Mouse (Mus musculus) thymus, postnatal 10 days (tissue): Measurements from ENCODE around the gene Atp6v1f.
A peak's percentile ranks its signal among the peaks of the same experiment; 100 is the strongest.

Experiments used
- DNase-seq, 2 experiments: peaks; one replicate each; pipeline ENCODE4 v3.0.0; 2021; ENCODE audit warnings: low spot score in 2 of 2

Gene Atp6v1f

DNA sequence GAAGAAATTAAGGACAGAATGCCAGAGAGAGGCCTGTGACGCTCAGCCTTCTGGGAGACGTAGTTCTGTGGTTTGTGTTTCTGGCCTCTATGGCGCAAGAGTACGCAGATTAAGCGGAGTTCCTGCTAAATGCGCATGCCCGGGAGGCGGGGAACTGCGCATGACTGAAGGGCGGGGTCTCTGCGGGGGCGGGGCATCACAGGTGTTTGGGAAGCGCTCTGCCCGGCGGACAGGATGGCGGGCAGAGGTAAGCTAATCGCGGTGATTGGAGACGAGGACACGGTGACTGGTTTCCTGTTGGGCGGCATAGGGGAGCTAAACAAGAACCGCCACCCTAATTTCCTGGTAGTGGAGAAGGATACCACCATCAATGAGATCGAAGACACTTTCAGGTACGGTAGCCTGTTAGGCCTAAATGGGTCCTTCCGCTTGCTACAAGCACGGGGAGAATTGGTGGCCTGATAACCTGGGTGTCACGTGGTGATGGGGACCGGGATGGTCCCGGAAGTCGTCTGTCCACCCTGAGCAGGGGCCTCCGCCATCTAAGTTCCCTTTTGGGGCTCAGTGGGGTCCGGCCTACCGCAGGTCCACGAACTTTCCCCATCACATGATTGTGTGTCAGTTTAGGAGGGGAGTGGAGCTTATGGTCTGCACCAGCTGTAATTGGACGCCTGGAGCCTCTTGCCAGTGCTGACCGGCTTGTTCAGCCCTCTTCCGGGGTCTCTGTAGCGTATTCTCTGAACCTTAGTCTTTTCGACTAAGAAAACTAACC lies at the start of gene Atp6v1f:
Atp6v1f (plus strand) TSS at position 136 of the 772 bp plus-strand sequence.
- DNase-seq: peak; percentile 84 to 91

DNA sequence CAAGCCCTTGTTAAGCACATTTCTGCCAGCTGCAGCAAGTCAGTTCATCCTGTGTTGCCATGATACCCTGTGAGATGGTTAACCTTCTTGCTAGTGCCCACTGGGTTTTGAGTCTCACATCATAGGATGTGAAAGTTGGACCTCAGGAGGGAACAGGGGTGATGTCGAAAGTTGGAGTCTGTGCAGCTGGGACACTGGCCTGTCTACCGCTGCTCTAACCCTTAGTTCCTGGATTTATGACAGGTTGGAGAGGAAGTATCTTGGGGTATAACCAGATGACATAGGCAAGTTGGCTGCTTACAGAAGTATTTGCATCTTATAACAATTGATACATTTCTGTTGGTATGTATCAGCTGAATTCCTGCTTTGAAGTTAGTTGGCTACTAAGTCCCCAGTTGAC lies 46.9 kb upstream of the Atp6v1f start:
- DNase-seq: no peak

DNA sequence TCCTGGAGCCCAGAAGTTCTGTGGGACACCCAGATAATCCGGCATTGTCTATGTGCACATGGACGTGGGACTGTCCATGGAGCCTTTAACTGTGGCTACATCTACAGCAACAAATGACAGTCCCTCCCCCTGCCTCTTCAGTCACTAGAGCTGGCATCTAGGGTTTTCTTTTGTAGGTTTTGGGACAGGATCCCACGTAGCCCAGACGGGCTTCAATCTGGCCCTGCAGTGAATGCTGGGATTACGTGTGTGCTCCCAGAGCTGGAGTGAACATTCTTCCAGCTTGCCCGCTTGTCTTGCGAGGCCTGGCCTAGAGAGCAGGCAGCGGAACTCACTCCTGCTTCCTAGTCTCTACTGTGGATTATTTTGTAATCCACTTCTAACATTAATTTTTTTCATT lies 42.4 kb upstream of the Atp6v1f start:
- no peak for DNase-seq

DNA sequence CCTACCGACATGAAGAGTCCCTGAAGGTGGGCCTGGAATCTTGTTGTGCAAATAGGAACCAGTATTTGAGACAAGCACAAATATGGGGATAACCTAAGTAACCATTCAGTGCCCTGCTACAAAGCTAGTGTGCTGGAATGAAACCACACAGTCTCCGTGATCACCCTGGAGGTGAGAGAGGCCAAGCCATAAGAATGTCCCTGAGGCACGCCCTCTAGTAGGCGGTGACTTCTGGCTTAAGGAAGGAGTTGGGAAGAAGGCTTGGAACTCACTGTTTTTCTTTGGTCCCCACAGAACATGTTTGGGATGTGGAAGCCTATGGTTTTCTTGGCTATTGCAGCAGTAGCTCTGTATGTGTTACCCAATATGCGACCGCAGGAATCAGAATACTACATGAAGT lies 41.2 kb upstream of the Atp6v1f start:
- no peak for DNase-seq

DNA sequence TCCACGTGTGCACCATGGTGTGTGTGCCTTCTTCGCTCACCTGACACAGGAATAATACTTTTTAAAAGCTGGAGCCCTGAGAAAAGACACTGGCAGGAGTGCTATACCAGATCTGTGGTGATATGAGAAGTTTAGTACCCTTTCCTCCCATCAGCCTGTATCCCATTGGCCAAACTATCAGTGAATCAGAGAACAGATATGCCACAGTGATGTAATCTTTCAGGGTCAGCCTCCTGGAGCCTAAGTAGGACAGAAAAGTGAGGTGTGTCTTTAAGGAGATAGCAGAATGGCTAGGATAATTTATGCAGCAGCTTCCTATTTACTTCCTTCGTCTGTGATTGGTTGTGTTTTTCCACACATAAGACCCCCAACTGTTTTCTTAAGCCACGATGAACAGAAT lies 39.3 kb upstream of the Atp6v1f start:
- DNase-seq: no peak

DNA sequence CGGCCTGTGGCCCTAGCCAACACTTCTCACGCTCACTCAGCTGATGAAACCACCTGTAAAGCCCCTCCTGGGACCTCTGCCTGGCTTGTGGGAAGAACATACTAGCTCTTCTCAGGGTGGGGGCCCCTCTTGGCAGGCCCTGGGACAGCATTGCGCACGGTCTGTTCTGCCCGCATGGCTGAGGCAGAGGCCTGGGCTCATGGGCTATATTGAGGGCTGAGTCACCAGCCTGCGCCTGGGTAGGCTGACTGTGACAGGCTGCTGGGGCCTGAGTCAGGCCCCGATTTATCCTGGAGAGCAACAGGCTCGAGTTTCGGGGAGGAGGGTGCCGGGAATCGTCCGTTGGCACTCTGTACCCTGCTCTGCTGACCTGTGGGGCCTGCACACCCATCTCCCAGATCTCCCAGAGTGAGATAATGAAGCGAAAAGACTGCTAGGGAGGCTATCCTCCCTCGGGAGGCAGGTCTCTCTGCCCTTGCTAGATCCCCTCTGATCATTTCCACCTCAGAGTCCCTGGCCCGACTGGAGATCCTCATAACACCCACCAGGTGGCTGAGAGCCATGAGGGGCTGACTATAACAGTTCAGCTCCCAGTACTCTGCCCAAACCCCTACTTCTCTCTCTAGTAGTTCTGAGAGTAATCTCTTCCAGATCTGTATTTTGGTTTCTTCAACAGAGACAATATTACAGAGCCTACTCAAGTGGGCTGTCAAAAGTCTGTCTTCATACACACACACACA lies 36.7 kb upstream of the Atp6v1f start:
- DNase-seq: no peak

DNA sequence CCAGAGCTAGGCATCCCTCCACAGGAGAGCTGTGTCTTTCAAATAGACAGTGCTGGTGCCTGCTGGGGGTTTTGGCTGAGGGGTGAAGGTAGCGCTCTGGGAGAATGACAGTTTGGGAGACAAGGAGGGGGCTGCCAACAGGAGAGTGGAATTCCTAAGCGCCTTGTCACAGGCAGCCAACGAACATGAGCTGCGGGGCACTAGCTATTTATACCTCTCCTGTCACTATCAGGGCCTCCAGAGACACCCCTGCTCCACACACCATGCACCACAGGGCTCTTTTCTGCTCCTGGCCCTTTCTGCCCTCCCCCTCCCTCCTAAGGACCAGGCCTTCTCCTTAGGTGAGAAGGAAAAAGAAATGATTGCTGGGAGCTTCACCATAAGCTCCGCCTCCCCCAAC lies 36.0 kb upstream of the Atp6v1f start:
- DNase-seq: no peak

DNA sequence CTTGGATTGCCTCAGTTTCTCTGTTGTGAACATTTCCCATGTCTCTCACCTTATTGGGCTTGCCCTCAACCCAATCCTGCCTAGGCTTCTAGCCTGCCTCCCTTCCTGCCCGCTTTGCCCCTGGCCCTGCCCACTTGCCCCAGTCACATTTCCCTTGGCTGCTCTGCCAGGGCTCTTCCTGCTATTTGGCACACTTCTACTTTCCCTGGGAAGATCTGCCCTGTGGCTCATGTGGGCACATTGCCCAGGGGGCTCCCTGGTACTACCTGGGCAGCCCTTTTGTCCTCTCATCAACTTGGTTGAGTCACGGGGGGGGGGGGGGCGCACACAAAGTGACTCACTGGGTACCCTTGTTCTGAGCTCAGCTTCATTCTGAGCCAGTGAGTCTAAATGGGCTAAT lies 35.4 kb upstream of the Atp6v1f start:
- DNase-seq: no peak

DNA sequence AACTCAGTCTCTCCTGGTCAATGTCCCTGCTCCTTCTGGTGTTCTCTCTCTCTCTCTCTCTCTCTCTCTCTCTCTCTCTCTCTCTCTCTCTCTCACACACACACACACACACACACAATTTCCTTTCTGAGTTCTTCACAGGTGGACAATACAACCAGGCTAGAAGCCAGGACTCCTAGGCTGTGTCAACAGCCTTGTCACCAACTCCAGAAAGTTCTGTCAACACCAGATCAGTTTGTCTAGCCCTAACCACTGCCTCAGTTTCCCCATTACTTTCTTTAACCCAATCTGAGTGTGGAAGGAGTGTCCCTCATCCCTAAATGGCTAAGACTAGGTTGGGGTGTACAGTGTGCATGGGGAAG lies 34.9 kb upstream of the Atp6v1f start:
- DNase-seq: no peak

DNA sequence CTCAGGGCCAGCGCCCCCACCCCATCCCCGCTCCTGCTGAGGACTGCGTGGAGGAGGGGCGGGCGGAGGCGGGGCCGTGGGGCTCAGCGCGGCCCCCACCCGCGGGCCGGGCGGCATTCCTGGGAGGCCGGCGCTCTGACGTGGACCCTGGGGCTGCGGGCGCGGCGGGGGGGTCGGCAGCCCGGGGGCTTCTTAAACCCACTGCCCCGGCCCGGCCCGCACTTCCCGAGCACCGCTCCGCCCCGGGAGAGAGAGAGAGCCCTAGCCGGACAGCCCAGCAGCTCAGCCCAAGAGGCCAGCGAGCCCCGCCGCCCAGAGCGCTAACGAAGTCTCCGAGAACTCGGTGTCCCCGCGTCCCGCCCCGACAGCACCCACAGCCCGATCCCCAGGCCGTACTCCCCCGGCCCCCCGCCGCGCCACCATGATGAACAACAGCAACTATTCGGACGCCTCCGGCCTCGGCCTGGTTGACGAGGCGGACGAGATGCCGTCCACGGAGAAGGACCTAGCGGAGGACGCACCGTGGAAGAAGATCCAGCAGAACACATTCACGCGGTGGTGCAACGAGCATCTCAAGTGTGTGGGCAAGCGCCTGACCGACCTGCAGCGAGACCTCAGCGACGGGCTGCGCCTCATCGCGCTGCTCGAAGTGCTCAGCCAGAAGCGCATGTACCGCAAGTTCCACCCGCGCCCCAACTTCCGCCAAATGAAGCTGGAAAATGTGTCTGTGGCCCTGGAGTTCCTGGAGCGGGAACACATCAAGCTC lies 34.3 kb upstream of the Atp6v1f start, which contains the start of gene Flnc:
Flnc (plus strand) TSS at position 219 of the 766 bp plus-strand sequence.
- no peak for DNase-seq

DNA sequence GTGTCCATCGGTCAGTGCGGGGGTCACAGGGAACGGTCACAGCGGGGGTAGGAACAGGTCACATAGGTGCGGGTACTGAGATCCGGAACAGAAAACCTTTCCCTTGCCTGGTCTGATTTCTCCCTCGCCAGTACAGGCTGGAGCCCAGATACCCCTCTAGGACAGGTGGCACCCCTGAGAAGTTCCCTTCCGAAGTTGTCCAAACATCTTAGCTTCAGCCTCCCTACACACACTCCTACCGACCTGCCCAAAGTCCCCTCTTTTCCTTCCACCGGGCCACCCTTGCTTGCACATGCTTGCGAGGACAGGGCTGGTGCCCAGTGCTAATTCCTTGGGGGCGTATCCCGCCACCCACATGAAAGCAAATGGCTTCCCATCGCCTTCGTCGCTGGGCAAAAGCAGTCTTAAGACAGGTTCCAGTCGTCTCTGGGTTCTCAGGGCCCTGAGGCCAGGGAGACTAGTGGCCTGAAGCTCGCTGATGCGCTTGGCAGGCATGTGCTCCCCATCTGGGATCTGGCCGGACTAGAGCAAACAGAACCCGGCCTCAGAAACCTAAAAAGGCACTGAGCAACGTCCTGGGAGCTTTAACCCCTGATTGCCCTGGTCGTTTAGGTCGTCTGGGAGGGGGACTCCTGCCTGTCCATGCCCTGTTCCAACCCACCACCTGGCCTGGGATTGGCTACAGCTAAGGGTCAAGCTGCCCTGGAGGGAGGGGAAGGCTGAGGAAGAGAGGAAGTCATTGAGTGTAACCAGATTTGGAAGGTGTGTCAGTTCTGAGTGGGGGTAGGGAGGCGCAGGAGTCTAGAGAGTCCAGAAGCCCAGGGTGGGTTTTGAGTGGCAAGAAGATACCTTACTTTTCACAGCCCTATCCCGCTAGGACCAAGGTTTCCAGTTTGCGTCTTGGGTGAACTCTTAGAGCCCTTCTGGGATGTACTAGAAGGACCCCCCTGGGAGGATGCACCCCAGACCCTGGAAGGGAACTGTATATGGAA lies 33.4 kb upstream of the Atp6v1f start:
- no peak for DNase-seq

DNA sequence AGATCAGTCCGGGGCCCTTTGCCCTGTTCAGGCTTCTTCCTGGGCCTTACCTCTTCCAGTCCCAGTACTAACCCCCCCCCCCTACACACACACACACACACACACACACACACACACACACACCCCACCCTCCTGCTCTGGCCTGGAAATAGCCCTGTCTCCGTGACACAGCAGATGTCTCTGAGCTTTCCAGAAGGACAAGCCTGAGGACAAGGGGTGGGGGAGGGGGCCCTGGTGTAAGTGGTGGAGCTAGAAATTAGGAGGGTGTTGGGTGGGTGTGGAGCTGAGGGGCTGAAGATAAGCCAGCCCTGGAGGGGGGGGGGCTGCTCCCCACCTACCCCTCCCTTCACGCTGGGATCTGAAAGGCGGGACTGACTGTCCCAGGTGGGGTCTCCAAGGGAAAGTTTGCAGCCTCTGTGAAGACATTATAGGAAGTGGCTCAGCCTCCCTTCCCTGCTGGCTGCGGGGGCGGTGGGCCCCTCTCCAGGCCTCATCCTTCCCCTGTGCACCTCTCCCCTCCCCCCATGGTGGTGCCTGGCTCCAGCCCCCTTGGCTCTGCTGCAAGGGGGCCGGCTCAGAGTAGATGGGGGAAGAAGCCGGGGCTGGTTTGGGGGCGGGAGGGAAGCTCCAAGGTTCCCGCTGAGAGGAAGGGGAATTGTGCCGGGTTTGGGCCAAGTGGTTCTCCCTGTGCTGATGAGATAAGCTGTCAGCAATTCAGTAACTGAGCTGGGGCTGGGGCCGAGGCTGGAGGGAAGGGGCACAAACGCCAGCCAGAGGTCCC lies 32.4 kb upstream of the Atp6v1f start:
- DNase-seq: no peak

DNA sequence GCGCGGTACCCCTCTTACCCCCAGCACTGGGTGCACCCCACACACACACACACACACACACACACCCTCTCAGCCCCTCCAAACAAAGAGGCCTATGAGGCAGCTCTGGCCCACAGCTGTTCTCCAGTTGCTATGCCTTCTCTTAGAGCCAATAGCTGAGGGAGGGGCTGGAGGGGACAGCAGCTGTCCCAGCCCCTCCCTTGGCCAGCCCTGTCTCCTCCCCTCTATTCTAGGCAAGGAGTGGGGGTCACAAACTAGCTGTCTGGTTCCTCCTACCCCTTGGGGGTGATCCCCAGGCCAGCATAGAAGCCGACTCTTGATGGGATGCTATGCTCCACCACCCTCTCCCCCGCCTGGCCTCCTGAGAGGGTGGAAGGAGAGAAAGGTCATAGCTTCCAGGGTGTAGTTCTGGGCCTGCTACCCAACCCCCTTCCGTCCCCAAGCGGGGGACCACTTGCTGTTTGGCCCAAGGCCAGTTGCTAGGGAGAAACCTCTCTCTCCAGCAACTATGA lies 31.5 kb upstream of the Atp6v1f start:
- DNase-seq: no peak

DNA sequence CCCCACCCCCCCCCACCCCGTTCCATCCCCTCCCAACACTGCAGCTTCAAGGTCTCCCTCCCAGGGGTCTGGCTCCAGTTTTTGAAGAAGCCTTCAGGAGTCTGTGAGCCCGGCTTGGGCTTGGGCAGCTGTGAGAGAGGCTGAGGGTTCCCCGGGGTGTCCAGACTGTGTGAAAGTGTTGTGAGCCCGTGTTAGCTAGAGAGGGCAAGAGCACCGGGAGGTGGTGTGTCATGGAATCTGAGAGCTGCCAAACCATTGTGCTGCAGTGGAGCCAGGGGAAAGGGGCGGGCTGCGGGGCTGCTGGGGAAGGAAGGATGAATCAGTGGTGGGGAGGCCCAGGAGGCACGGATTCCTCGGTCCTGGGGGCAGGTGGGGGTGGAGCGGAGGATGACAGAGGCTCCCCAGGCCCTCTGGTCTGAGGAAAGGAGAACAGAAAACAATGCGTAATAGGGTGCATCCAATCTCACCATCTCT lies 31.0 kb upstream of the Atp6v1f start:
- no peak for DNase-seq

DNA sequence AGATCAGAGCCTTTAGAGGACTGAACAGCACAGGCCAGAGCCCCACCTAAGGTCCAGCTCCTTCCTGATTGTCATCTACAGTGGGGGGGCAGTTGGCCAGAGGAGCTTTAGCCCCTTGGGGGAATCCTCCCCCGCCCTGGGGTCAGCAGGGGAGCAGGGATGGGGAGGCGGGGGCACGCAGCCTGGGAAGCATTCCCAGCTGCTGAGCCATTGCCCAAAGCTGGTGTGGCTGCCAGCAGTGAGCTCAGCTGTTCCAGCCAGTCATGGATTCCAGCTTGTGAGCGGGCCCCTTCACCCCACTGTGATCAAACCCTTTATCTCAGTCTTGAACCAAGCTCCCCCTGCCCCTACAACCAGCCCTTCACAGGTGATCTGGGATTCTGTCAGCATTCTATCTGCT lies 28.3 kb upstream of the Atp6v1f start:
- DNase-seq: no peak

DNA sequence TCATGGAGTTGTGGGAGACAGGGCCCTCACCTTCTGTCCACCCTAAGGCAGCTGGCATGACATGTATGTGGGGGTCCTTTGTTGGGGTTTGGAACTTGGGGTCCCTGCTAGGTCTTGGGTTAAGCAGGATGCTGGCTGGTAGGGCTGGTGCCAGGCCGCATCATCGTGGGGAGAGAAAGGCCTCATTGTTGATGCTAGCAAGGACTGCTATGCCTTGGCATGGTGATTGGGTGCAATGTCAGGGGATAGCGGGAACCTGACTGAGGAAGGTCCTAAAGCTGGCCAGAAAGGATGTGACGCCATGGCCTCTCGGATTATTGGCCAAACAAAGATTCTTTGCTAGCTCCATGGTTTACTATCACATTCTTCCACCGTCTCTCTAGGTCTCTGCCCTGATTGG lies 27.7 kb upstream of the Atp6v1f start:
- no peak for DNase-seq

DNA sequence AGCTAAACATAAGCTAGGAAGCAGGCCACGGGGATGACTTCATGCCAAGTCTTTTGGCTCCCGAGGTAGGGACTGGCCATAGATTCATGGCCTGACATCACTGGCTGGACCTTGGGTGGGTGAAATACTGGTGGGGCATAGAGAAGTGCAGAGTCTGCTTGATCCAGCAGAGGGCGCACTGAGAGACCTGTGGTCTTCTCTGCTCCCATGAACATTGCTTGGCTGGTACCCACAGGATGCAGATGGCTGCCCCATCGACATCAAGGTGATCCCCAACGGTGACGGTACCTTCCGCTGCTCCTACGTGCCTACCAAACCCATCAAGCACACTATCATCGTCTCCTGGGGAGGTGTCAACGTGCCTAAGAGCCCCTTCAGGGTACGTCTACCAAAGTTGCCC lies 22.7 kb upstream of the Atp6v1f start:
- DNase-seq: peak in 1 of 2 experiments; percentile 53

DNA sequence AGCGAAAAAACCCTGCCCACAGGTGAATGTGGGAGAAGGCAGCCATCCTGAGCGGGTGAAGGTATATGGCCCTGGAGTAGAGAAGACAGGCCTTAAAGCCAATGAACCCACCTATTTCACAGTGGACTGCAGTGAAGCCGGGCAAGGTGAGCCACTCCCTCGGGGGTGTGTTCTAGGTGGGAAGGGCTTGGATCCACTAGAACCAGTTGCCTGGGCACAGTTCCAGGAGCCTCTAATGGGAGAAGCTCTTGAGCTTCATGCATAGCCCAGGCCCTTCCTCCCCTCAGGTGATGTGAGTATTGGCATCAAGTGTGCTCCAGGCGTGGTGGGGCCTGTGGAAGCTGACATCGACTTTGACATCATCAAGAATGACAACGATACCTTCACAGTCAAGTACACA lies 22.2 kb upstream of the Atp6v1f start:
- no peak for DNase-seq

DNA sequence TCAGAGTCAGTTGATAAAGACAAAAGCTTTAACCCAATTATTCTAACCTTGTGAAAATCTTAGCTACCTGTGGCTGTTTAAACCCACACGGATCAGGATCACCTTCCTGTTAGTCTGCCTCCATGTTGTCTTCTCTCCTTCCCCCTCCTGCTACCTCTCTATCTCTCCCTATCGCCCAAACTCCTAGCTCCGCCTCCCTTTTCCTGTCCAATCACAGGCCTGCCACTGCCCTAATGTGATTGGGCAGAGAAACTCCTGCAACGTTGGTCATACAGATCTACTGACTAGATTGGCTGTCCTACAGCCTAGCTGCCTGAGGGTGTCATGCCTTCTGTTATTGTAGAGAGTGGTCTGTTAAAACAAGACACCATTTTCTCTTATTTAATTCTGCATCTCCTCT lies 17.7 kb upstream of the Atp6v1f start:
- DNase-seq: no peak

DNA sequence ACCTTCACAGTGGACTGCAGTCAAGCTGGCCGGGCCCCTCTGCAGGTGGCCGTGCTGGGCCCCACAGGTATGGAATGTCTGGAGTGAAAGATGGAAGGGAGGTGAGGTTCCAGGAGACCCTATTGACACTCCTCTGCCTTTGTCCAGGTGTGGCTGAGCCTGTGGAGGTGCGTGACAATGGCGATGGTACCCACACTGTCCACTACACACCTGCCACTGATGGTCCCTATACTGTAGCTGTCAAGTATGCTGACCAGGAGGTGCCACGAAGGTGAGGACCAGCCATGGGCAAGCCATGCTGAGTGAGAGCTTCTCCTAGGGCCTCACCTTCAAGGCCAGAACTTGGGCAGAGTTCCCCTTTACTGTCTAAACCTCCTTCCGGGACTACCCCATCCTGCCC lies 16.9 kb upstream of the Atp6v1f start:
- DNase-seq: no peak
